Mouse (Mus musculus) hindbrain, embryonic 14.5 days (tissue): ENCODE measurements around the gene Hlx. TPM values are rescaled to one million over a fixed set of nuclear protein-coding genes. Genes with fewer than 3 reads are reported as not detected.

Experiments used
- ATAC-seq: fragments of 200-750 bp; cut with Nextera tagmentation; 2 replicates; pipeline ENCODE4 v1.8.0; 2017; ENCODE audit warnings: moderate number of reproducible peaks, mild to moderate bottlenecking, moderate TSS enrichment, moderate library complexity; ENCODE audit not compliant: low FRiP score
- DNase-seq: peaks from one replicate; pipeline ENCODE4 v3.0.0-alpha.2; 2015; ENCODE audit warnings: low spot score
- H3K27ac ChIP-seq: fragments of 300-500 bp; sonication (generic); 2 replicates; pipeline ENCODE4 v1.5.1; 2014; ENCODE audit warnings: mild to moderate bottlenecking, moderate library complexity
- H3K27me3 ChIP-seq: fragments of 300-500 bp; sonication (generic); 2 replicates; pipeline ENCODE4 v1.6.1; 2014; ENCODE audit warnings: mild to moderate bottlenecking, low read length, mixed read lengths; ENCODE audit not compliant: control insufficient read depth, insufficient read depth
- H3K36me3 ChIP-seq: fragments of 300-500 bp; sonication (generic); replicated peaks from 2 replicates; pipeline ENCODE4 v1.6.1; 2014; ENCODE audit not compliant: control insufficient read depth, insufficient read depth
- H3K4me1 ChIP-seq: fragments of 300-500 bp; sonication (generic); replicated peaks from 2 replicates; pipeline ENCODE4 v1.6.1; 2014; ENCODE audit warnings: antibody characterized with exemption, low read length, mixed read lengths; ENCODE audit not compliant: control insufficient read depth, insufficient read depth
- H3K4me2 ChIP-seq: fragments of 300-500 bp; sonication (generic); replicated peaks from 2 replicates; pipeline ENCODE4 v1.6.1; 2014; ENCODE audit warnings: mild to moderate bottlenecking, moderate library complexity
- H3K4me3 ChIP-seq: fragments of 300-500 bp; sonication (generic); replicated peaks from 2 replicates; pipeline ENCODE4 v1.5.1; 2014; ENCODE audit warnings: mild to moderate bottlenecking, low read length
- H3K9ac ChIP-seq: fragments of 300-500 bp; sonication (generic); 2 replicates; pipeline ENCODE4 v1.6.1; 2014
- H3K9me3 ChIP-seq: fragments of 300-500 bp; sonication (generic); 2 replicates; pipeline ENCODE4 v1.6.1; 2016; ENCODE audit warnings: low read length; ENCODE audit not compliant: control insufficient read depth
- WGBS: fragments of 180-500 bp; shearing (Covaris S2); extraction: QIAGEN DNeasy Blood & Tissue Kit; methylation state at CpG from one replicate; pipeline ENCODE4 v1.1.7; 2014; 5-methylcytosine and 5-hydroxymethylcytosine counted together
- polyA plus RNA-seq: library from polyadenylated mRNA; unstranded; fragments of >200 nt; fragmentation: Nextera tagmentation; extraction: Ambion mirVana; gene quantifications from 2 replicates; pipeline ENCODE4 v1.2.1, GENCODE M21; 2014

Gene Hlx
- polyA plus RNA-seq, 1 experiment from 2014 or later, result 2.0 TPM

GRCm38 (mm10) chr1:184718261-184719120, 13.9 kb downstream of the Hlx start:
- Histone ChIP-seq H3K27me3 (peaks cover 100% of the 10 kb centered on the region), H3K4me3 (no peak overlapping the region), H3K9me3 (no peaks in the 10 kb centered on the region), H3K4me2 (no peak overlapping the region), H3K4me1 (no peaks in the 10 kb centered on the region), H3K27ac (no peak overlapping the region), H3K9ac (no peak overlapping the region), H3K36me3 (no peaks in the 10 kb centered on the region)
- 1% methylated on average over 41 of the region's 41 CpGs for WGBS
- DNase-seq (no peak), ATAC-seq (no peak)

DNA sequence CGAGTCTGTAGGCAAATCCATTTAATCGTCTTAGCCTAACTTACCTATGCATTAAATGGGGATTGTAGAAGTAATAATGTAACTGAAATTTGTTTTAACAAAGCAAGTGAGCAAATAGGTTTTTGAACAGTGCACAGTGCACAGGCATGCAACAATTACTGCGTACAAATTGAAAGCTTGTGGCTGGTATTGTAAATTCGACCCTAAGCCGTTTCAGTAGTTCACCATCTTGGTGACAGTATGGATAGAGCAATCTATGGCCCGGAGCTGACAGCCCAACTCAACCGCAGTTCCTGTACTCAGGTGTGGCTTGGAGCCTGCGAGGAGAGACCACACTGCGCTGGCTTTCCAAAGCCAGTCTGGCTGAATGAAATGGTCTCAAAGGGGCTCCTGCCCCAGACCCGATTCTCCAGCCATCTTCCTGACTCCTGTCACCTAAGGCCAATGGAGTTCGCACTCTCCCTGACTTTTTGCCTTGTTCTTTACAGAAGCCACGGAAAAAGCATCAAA, 14.7 kb downstream of the Hlx start:
- ATAC-seq, result no peak
- no peak for DNase-seq
- Histone ChIP-seq H3K4me2 (no peak overlapping the region), H3K27me3 (peaks cover 100% of the 10 kb centered on the region), H3K9ac (no peak overlapping the region), H3K36me3 (no peaks in the 10 kb centered on the region), H3K27ac (no peak overlapping the region), H3K9me3 (no peaks in the 10 kb centered on the region), H3K4me1 (no peaks in the 10 kb centered on the region), H3K4me3 (no peak overlapping the region)
- WGBS, result 2% methylated on average over 12 of the region's 12 CpGs

DNA sequence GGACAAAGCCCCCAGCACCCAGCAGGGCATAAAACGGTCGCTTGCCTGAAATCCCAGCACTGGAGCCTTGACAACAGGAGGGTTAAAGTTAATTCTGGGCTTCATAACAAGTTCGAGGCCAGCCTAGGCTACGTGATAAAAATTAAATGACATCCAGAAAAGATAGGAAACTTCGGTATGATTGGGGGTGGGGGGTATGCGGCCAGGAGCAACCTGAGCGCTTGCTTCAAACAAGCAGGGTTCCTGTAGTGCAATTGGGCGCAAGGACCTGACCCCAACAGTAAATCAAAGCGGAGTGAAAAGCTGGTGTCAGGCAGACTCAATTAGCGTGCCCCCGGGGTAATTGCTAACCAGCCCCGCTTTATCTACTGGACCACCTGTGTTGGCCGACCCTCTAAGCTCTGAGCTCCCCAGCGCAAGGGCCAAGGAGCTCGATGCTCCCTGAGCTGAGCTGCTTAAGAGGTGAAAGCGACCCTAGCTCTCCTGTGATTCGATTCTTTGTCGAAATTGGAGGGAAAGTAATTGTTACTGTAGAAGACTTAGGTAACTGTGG, 15.3 kb downstream of the Hlx start:
- Histone ChIP-seq H3K4me3 (no peak overlapping the region), H3K9me3 (no peaks in the 10 kb centered on the region), H3K27me3 (peaks cover 98% of the 10 kb centered on the region), H3K27ac (no peak overlapping the region), H3K4me2 (no peak overlapping the region), H3K36me3 (no peaks in the 10 kb centered on the region), H3K4me1 (no peaks in the 10 kb centered on the region), H3K9ac (no peak overlapping the region)
- no peak for DNase-seq
- under 1% methylated on average over 18 of the region's 18 CpGs for WGBS
- no peak for ATAC-seq

- Histone ChIP-seq H3K4me1 (no peaks in the 10 kb centered on the region), H3K27me3 (peaks cover 88% of the 10 kb centered on the region), H3K9ac (no peak overlapping the region), H3K9me3 (no peaks in the 10 kb centered on the region), H3K27ac (no peak overlapping the region), H3K36me3 (no peaks in the 10 kb centered on the region), H3K4me2 (no peak overlapping the region), H3K4me3 (no peak overlapping the region)
- WGBS, result 1% methylated on average over 6 of the region's 6 CpGs
- no peak for DNase-seq
- ATAC-seq, result no peak
Observed at GRCm38 (mm10) chr1:184716117-184716516, 16.3 kb downstream of the Hlx start.

- H3K27ac ChIP-seq, result no peak overlapping the region
- WGBS, result 29% methylated on average over 6 of the region's 6 CpGs
- no peaks in the 10 kb centered on the region for H3K9me3 ChIP-seq
Observed at GRCm38 (mm10) chr1:184715693-184716092, 16.7 kb downstream of the Hlx start.

DNA sequence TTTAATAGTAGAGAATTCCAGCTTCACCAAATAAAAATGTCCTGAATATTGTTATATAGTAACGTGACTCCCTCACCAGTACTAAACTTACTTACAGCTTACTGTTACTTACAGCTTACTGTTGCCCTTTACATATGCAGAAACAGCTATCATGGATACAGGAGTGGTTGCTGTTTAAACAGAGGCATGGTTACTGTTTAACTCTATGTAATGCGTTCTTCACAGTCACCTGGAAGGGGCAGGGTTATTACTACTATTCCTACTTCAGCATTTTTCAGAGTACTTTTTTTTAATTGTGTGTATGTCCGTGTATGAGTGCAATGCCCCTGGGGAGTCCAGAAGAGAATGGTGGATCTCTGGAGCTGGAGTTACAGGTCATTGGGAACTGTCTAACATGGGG, 17.9 kb downstream of the Hlx start:
- no peaks in the 10 kb centered on the region for H3K9me3 ChIP-seq
- 21% methylated on average over 3 of the region's 3 CpGs for WGBS

More at GRCm38 (mm10) chr1:184715693-184716092, 16.7 kb downstream of the Hlx start:
- Histone ChIP-seq H3K4me2 (no peak overlapping the region), H3K4me3 (no peak overlapping the region), H3K9ac (no peak overlapping the region), H3K27me3 (peaks cover 84% of the 10 kb centered on the region), H3K4me1 (no peaks in the 10 kb centered on the region), H3K36me3 (no peaks in the 10 kb centered on the region)
- no peak for ATAC-seq
- no peak for DNase-seq

GRCm38 (mm10) chr1:184713716-184714115, 18.7 kb downstream of the Hlx start:
- Histone ChIP-seq H3K27ac (no peak overlapping the region), H3K4me1 (no peaks in the 10 kb centered on the region), H3K4me3 (no peak overlapping the region), H3K27me3 (peaks cover 64% of the 10 kb centered on the region), H3K36me3 (no peaks in the 10 kb centered on the region), H3K4me2 (no peak overlapping the region), H3K9ac (no peak overlapping the region), H3K9me3 (no peaks in the 10 kb centered on the region)
- DNase-seq (no peak), ATAC-seq (no peak)
- WGBS, result 56% methylated on average over 5 of the region's 5 CpGs

More for the DNA sequence above, 17.9 kb downstream of the Hlx start:
- peaks cover 72% of the 10 kb centered on the region for H3K27me3 ChIP-seq
- H3K4me3 ChIP-seq, result no peak overlapping the region
- no peak overlapping the region for H3K27ac ChIP-seq
- H3K4me2 ChIP-seq, result no peak overlapping the region
- DNase-seq, result peak; percentile 22
- H3K4me1 ChIP-seq, result no peaks in the 10 kb centered on the region
- H3K9ac ChIP-seq, result no peak overlapping the region
- ATAC-seq, result no peak
- H3K36me3 ChIP-seq, result no peaks in the 10 kb centered on the region

- Histone ChIP-seq H3K4me3 (no peak overlapping the region), H3K4me2 (no peak overlapping the region), H3K4me1 (no peaks in the 10 kb centered on the region), H3K9ac (no peak overlapping the region), H3K9me3 (no peaks in the 10 kb centered on the region), H3K36me3 (no peaks in the 10 kb centered on the region), H3K27ac (no peak overlapping the region), H3K27me3 (peaks cover 4% of the 10 kb centered on the region)
- ATAC-seq (no peak), DNase-seq (no peak)
- 79% methylated on average over 4 of the region's 4 CpGs for WGBS
Observed at GRCm38 (mm10) chr1:184707532-184708248, 24.7 kb downstream of the Hlx start.

DNA sequence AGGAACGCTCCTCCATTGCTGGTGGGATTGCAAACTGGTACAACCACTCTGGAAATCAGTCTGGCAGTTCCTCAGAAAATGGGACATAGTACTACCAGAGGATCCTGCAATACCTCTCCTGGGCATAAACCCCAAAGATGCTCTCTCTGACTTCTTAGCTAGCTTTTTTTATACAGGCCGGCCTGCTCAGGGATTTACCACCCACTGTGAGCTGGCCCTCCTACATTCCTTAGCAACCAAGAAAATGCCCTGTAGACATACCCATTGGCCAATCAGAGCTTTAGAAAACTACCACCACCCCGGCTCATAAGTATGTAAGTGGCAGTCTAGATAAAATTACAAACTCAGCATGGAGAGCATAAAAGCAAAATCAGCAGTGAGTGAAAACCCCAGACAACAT, 27.5 kb downstream of the Hlx start:
- no peak for DNase-seq
- Histone ChIP-seq H3K4me2 (no peak overlapping the region), H3K4me1 (no peaks in the 10 kb centered on the region), H3K9me3 (no peaks in the 10 kb centered on the region), H3K27me3 (no peaks in the 10 kb centered on the region), H3K36me3 (no peaks in the 10 kb centered on the region), H3K9ac (no peak overlapping the region), H3K27ac (no peak overlapping the region), H3K4me3 (no peak overlapping the region)
- ATAC-seq, result no peak
- WGBS, result 48% methylated on average over 3 of the region's 3 CpGs
